Mouse (Mus musculus) MN1 (cell line): ENCODE data around the gene Ndst2.
"Not testable (repeated sequence)": the region's sequence is repeated elsewhere in the genome, so short reads cannot be mapped to it uniquely, and the experiment has no call there.

Experiments used
- DNase-seq: peaks from one replicate; pipeline ENCODE4 v3.0.0-alpha.2; 2016; ENCODE audit warnings: low spot score

Ndst2 gene

DNA sequence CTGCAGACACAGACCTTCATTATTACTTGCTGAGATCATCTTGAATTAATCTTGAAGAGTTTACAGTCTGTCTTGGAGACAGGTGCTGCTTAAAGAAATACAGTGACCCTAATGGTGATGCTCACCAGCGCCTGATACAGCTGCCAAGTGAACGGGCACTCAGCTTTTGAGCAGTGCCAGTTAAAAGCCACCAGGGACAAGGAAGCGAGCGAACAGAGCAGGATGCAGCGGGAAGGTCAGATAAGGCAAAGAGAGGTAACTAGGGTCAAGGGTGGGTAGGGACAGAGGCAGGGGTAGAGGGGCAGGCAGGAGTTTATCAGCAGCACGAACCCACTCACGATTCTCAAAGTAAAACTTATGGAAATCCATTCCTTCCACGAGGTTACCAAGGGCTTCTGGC, 4.1 kb upstream of the Ndst2 start:
- peak; percentile 39 for DNase-seq

DNA sequence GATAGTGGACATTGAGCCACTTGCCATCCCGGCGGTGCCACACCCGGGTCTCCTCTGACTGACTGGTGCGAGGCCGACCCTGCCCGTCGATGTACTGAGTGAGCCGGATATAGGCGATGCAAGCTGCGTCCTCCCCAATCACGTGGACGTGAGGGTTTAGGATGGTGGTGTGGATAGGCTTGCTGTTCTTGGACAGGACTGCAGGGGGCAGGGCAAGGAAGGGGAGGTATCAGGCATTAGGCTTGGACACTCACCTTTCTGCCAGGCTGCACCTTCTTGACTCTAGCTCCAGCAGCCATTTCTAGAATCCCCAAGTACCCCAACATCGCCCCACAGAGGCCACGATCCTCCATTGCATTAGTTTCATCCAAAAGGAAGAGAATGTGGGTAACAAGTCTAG, 2.9 kb upstream of the Ndst2 start:
- peak; percentile 44 for DNase-seq

DNA sequence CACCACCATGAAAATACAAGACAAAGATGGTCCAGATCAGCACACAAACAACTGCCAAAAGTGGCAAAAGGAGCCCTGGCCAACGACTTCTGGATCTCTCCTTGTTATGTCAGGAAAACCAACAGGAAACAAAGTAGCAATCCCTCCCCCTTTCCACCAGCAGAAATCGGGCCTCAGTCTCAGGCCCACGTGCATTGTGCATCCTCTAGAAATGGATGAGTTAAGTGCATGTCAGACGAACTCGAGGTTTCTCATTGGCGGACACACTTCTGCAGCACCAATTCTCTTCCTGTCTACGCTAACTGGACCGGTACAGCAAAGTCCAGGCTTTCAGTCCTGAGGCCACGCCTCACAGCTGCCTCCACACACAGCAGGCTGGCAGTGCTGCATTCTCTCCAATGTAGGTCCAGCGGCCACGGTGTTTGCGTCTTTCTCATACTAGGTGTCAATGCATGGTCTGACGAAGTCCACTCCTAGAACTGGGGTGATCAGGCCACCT, 1.6 kb upstream of the Ndst2 start:
- no peak for DNase-seq

DNA sequence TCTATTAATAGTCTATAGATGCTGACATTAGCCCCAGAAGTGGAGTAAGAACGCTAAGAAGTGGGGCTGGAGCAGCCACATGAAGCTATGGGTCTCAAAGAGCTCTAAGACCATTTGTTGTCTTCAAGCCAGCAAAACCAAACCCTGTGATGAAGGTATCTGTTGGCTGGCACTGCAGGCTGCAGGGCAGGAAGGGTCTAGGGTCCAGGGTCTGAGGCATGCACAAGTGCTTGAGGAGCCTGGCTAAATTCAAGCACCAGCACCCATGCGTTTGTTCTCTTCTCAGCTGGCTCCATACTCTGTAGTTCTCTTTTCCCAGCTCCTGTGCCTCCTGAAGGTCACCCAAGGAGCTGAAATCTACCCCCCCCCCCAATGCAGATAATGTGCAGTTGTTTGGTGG, 690 bp upstream of the Ndst2 start:
- no peak for DNase-seq

DNA sequence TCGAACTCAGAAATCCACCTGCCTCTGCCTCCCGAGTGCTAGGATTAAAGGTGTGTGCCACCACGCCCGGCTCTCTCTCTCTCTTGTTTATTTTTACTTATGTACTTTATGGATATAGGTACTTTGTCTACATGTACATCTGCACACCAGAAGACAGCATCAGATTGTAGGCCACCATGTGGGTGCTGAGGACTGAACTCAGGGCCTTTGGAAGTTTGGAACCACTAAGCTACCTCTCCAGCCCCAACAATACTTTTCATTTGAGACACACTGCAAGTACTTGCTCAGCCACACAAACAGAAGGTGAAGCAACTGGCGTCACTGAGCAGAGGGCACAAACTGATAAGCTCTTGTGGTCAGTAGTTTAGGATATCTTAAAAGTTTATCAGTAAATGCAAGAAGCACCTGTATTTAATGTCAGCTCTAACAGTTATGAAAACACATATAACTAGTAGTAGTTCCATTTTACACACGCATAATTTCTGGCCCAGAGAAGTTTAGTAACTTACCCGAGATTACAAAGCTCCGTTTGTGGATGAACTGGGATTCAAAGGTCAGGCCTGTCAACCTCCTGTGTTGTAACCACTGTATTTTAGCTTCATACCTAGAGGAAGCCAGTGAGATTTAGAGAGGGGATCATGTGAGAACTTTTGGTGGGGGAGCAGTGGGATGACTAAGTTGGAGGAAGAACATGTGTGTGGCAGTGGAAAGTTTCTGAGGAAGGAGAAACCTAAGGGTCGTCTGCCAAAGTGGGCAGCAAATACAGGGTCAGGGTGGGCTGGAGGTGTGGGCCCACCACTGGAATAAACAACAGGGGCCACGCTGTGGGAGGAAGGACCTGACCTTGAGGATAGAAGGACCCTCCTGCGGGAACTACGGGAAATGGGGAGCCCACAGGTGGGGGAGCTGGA, 1.1 kb downstream of the Ndst2 start:
- no peak for DNase-seq

DNA sequence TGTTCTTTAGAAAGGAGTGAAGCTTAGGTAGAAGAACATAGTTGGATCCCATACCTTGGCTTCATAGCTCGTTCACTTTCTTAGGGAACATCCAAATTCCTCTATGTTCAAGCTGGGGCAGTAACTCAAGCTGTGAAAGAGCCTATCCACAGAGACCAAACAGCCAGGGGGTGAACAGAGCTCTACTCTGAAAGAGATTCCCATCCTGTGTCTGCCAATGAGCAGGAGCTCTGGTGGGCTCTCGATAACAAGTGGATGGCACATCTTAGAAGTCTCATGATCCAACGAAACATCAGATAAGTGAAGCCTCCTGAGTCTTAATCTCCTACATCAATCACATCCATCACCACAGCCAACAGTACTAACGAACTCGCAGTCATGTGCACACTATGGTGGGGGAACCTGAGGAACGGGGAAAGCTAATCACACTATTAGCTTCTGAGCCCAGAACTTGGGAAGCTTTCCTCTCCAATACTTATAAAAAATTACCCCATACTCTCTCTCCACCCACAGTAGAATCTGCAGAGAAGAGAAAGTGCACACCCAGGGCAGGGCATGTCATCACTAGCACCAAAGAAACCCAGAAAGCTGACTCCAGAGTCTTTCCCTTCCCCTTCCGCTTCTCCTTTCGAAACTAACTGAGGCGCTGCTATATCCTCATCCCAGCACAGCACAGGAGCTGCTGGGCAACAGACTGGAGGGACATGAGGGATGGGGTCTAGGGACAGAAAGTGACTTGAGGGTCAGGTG, 3.3 kb downstream of the Ndst2 start:
- no peak for DNase-seq

DNA sequence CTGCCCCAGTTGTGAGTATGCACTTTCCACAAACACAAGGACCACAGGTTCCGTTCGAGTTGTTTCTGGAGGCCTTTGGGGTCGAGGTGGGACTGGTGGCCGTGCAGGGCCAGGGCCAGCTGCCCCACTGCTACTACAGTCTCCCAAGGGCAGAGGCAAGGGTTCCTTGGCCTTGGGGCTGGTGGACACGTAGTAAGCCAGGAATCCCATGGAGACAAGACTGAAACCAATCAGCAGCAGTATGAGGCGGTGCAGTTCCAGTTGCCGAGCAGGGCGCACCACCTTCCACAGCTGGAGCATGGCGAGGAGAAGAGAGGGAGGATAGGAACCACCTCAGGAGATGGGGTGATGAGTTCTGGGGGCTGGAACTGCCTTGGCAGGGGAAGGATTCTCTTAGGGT, 4.5 kb downstream of the Ndst2 start:
- DNase-seq = no peak

DNA sequence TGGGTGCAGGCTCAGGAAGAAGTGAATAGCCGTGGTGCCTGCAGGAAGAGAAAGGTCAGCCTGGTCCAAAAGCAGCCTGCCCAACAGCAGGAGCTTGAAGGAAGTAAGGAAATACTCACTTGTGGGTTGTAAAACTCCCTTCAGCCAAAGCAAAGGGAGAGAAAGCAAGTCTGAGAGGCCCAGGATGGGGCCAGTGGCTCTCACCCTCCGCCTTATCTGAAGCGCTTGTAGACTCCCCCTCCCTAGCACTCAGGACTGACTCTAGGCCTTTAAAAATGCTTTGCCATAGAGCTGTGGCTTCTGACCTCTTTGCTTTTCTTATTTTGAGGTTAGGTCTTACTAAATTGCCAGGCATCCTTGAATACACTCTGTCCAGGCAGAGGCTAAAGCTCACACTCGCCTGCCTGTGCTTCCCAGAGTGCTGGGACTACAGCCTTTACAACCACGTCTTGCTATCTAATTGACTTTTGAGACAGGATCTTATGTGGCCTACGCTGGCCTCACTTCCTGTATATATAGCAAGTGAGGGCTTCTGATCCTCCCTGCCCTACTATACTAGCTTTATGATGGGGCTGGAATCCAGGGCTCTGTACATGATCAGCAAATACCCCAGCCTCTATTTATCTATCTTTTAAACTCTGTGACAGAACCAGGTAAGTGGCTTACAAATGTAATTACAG, 8.6 kb downstream of the Ndst2 start:
- no peak for DNase-seq

DNA sequence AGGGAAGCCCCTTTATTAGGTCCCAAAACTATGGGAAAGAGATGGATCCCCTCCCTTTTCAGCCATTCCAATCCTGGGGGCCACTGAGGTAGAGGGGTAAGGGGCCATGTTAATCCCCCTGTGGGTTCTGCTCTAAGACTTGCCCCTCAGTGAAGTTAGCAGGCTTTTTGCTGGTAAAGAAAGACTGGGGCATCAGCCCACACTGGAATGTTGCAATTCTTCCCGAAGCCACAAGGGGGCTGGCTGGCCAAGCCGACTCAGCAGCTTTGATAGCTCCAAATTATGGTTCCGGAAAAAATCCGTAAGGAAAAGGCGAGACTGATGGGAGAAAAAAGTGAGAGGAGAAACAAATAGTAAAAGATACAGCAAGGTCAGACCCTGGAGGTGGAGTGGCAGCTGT, 10.3 kb downstream of the Ndst2 start:
- DNase-seq = peak; percentile 61

DNA sequence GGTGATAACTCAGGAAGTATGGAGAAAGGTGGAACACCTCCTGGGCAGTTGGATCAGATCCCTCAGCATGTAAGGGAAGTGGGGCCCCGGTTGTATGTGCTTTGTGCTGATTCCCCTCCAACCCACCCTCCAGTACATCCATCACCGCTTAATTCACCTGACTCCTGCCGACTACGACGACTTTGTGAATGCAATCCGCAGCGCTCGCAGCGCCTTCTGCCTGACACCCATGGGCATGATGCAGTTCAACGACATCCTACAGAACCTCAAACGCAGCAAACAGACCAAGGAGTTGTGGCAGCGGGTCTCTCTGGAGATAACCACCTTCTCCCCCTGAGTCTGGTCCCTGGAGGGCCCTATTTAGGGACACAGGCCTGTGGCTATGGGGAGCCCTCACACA, 11.4 kb downstream of the Ndst2 start:
- DNase-seq = no peak

DNA sequence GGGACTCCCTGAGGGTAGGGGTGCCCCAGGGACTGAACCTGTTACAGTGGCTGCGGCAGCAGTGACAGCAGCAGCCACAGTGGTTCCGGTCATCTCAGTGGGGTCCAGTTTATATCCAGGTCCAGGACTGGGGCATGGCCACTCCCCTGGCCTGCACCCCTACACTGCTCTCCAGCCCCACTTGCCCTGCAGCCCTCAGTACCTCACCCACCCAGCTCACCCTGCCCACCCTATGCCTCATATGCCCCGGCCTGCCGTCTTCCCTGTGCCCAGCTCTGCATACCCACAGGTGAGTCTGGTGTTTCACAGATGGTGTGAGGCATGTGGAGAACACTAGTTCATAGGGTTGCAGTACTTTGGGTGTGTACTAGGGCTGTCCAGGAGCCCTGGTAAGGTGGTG, 13.0 kb downstream of the Ndst2 start:
- DNase-seq = no peak

DNA sequence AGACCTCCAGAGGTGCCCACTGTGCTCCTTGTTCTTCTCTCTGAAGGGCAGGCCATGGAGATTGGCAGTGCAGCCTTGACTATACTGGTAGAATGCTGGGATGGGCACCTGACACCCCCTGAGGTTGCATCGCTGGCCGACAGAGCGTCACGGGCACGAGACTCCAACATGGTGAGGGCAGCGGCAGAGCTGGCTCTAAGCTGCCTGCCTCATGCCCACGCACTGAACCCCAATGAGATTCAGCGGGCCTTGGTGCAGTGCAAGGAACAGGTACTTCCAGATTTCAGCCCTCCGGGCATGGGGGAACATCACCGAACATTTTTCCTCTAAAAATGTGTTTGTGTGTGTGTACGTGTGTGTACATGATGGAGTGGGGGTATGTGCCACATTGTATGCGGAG, 14.6 kb downstream of the Ndst2 start:
- DNase-seq = no peak

DNA sequence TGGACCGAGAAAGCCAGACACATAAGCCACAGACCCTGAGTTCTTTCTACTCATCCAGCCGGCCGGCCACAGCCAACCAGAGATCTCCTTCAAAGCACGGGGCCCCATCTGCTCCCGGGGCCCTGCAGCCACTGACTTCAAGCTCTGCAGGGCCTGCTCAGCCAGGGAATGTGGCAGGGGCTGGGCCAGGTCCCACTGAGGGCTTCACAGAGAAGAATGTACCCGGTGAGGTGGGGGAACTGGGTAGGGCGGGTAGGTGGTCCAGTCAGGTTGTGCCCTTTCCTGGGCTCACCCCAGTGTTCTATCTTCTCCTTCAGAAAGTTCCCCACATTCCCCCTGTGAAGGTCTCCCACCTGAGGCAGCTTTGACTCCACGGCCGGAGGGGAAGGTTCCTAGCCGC, 15.9 kb downstream of the Ndst2 start:
- no peak for DNase-seq

DNA sequence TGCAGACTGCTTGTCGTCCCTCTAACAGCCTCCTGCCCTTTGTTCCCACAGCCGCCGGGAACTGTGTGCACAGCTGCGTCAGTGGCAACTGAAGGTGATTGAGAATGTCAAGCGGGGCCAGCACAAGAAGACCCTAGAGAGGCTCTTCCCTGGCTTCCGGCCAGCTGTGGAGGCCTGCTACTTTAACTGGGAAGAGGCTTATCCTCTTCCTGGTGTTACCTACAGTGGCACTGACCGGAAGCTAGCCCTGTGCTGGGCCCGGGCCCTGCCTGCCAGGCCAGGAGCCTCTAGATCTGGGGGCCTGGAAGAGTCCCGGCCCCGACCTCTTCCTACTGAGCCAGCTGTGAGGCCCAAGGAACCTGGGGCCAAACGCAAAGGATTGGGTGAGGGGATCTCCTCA, 20.5 kb downstream of the Ndst2 start:
- no peak for DNase-seq

DNA sequence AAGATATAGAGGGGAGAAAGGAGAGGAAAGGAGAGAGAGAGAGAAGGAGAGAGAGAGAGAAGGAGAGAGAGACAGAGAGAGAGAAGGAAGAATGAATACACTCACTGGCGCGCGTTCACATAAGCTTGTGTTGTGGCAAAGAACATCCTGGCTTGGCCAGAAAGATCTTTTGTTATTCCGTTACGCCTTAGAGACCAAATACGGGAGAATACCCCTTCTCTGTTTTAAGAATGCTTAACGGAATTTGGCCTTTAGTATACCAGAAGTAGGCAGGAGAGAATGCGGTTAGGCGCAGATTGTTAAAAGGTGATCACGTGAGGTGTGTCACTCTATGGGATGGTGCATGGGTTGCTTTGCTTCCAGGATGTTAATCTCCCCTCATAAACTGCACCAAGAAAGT, 26.1 kb downstream of the Ndst2 start:
- DNase-seq = no peak

DNA sequence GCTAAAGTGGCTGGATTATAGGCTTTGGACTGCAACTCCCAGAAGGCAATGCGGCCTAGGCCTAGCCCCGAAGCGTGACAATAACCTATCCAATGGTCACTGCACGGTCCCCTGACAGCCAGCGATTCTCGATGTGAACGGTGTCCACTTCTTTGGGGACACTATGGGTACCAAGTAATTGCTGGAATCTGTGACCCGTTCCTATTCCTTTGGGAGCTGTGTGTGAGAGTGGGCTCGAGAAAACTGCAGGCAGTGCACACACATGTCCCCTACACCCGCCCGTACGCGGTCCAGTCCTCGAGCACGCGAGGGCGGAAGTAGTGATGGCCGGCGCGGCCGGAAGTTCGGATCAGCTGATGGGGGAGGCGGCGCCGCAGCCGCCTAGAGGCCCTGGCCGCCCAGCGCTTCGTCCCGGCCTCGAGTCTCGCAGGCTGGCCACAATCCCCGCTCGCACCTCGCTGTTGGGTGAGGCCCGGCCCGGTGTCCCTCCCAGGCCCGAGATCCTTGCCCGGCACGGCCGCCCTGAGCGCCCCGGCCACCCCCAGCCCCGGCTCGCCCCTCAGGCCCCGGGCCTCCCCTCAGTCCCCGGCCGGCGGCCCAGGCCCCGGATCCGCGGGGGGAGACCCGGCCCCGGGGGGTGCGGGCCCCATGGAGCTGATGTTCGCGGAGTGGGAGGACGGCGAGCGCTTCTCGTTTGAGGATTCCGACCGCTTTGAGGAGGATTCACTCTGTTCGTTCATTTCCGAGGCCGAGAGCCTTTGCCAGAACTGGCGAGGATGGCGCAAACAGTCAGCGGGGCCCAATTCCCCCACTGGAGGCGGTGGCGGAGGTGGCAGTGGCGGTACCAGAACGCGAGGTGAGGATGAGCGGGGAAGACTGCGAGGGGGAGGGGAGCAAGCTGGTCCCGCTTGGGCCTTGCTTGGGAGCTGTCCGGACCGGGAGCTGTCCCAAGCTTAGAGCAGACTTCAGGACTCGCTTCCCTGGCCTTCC, 26.9 kb downstream of the Ndst2 start, which contains the start of gene Zswim8:
Zswim8 (plus strand) TSS at position 352 of the 990 bp plus-strand sequence.
- peak; percentile 89 for DNase-seq

DNA sequence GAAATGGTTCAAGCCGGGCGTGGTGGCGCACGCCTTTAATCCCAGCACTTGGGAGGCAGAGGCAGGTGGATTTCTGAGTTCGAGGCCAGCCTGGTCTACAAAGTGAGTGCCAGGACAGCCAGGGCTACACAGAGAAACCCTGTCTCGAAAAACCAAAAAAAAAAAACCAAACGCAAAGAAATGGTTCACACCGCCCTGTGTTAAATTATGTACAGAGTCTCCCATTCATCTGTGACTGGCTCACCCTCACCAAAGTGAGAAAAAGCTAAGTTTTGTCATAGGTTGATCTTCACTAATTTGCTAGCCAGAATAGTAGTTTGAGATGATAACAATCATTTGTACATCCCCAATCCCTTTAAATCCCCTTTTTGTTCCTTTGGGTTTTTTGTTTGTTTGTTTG, 30.9 kb downstream of the Ndst2 start:
- not testable (repeated sequence) for DNase-seq

DNA sequence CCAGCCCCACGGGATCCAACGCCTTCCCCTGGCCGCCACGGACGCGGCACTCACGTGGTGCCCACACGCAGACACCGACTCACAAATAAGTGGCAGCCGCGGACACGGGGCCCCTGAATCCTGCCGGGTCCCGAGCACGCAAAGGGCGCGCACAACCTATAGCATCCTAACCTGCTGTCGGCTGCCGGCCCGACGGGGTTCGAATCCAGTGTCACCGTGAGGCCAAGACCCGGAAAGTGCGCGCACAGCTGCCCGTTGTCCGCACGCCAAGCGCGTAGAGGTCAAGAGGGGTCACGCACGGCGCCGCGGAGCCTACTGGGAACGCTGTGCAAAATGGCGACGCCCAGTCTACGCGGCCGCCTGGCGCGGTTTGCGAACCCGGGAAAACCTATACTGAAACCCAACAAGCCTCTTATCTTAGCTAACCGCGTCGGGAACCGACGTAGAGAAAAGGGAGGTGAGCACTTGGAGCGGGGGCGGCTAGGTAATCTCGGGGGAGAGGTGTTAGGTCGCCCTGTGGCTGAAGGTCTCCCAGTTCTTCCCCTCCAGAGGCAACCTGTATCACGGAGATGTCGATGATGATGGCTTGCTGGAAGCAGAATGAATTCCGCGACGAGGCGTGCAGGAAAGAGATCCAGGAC, 31.5 kb downstream of the Ndst2 start, which contains the start of gene Chchd1:
Chchd1 (plus strand) TSS at position 266 of the 641 bp plus-strand sequence.
- DNase-seq = peak; percentile 82

DNA sequence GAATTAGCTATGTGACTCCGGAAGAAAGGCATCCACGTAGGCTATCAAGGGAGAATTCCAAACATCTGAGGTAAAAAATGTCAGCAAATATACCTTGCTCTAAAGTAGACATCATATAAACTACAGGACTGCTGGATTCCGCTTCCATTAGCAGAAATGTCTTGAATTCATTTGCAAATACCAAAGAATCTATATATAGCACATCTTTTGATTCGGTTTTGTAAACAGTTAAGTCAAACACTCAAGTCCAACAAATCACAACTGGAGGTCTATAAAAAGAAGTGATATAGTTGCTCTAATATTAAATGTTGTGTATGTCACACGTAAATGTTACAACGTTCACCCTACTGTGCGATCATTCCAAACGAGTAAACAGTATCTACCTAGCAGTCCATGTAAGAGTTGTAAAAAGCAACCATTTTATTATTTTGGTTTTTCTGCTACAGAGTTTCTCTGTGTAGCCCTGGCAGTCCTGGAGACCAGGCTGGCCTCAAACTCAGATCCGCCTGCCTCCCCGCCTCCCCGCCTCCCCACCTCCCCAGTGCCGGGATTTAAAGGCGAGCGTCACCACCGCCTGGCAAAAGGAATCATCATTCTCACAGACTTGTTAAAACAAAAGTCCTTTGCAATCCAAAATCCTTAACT, 32.1 kb downstream of the Ndst2 start:
- DNase-seq = no peak

DNA sequence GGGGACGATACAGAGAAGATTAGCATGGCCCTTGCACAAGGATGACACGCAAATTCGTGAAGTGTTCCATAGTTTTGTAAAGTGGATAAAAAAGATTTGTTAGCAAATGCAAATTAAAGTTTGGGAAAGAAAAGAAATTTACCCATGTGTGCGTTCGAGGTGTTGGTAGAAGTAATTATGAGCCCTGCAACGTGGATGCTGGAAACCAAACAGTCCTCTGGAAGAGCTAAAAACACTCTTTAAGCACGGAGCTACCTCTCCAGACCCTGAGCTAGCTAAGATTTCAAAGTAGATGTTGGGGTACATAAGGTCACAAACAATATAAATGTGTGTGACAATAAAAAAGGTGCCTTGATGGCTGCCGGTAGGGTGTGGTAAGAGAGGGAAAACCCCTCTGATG, 32.8 kb downstream of the Ndst2 start:
- DNase-seq = no peak
